Mouse (Mus musculus) intestine, embryonic 16.5 days (tissue): ENCODE data around the gene Gm10642. TPM values are rescaled to one million over a fixed set of nuclear protein-coding genes. Genes with fewer than 3 reads are reported as not detected.

Experiments used
- polyA plus RNA-seq: library from polyadenylated mRNA; unstranded; fragments of >200 nt; fragmentation: Nextera tagmentation; extraction: Ambion mirVana; gene quantifications from 2 replicates; pipeline ENCODE4 v1.2.1, GENCODE M21; 2015

Gm10642 gene
- polyA plus RNA-seq, 1 experiment from 2014 or later = 0.17 TPM

Other genes with a start within 250 kb of the Gm10642 start
- gene Ccnb2, start 234.7 kb upstream of the Gm10642 start, polyA plus RNA-seq = 146 and 168 TPM in 2 replicates
- 17.7 and 18.9 TPM in 2 replicates for gene Rnf111, start 152.5 kb upstream of the Gm10642 start, polyA plus RNA-seq
- gene Sltm, start 113.5 kb upstream of the Gm10642 start, polyA plus RNA-seq = 39.9 and 44.1 TPM in 2 replicates
- 6.2 and 7.5 TPM in 2 replicates for gene Mindy2, start 923 bp downstream of the Gm10642 start, polyA plus RNA-seq
- gene Adam10, start 22.7 kb downstream of the Gm10642 start, polyA plus RNA-seq = 53.4 and 54.9 TPM in 2 replicates